Mouse (Mus musculus) ES-E14 (cell line): ENCODE data around the gene Myh7b. TPM values are rescaled to one million over a fixed set of nuclear protein-coding genes. Genes with fewer than 3 reads are reported as not detected.

Source experiments
- DNase-seq: peaks from one replicate; pipeline ENCODE4 v3.0.0-alpha.2; 2013; ENCODE audit warnings: low read depth, low spot score
- H3K27ac ChIP-seq: 2 replicates; pipeline ENCODE4 v1.5.1; 2012; ENCODE audit warnings: low read depth, mild to moderate bottlenecking, low read length, moderate library complexity, mixed read lengths; ENCODE audit not compliant: poor library complexity, insufficient read depth, severe bottlenecking
- H3K36me3 ChIP-seq: 2 replicates; pipeline ENCODE4 v1.6.1; 2012; ENCODE audit warnings: mild to moderate bottlenecking, low read length, moderate library complexity, mixed read lengths; ENCODE audit not compliant: control insufficient read depth, poor library complexity, insufficient read depth, severe bottlenecking
- H3K4me1 ChIP-seq, 2 experiments: fragments of 150-350 bp in 1 of 2; sonication (generic) in 1 of 2; 2 replicates each; pipeline ENCODE4 v1.6.1; 2012; ENCODE audit warnings: low read length in 2 of 2, mild to moderate bottlenecking in 1 of 2, mixed read lengths in 1 of 2; ENCODE audit not compliant: control insufficient read depth in 2 of 2, insufficient read depth in 2 of 2, poor library complexity in 1 of 2
- H3K4me3 ChIP-seq, 2 experiments: fragments of 150-350 bp in 1 of 2; sonication (generic) in 1 of 2; 2 replicates each; pipeline ENCODE4 v1.5.1; 2012; ENCODE audit warnings: low read length in 2 of 2, low read depth in 1 of 2, mild to moderate bottlenecking in 1 of 2, mixed read lengths in 1 of 2; ENCODE audit not compliant: insufficient read depth in 1 of 2, poor library complexity in 1 of 2, severe bottlenecking in 1 of 2
- H3K9ac ChIP-seq: 2 replicates; pipeline ENCODE4 v1.6.1; 2012; ENCODE audit warnings: low read depth, mild to moderate bottlenecking, low read length, mixed read lengths; ENCODE audit not compliant: poor library complexity, insufficient read depth, severe bottlenecking
- H3K9me3 ChIP-seq: fragments of 150-350 bp; sonication (generic); 2 replicates; pipeline ENCODE4 v1.6.1; 2012; ENCODE audit warnings: low read depth, mild to moderate bottlenecking, low read length; ENCODE audit not compliant: control insufficient read depth, insufficient read depth
- CHD2 ChIP-seq: IDR thresholded peaks from 2 replicates; pipeline ENCODE4 v1.6.1; 2014; ENCODE audit warnings: mild to moderate bottlenecking, low read depth, low read length, inconsistent platforms
- HCFC1 ChIP-seq: IDR thresholded peaks from 2 replicates; pipeline ENCODE4 v1.6.1; 2012; ENCODE audit warnings: low read length, inconsistent platforms, borderline replicate concordance; ENCODE audit not compliant: insufficient read depth
- MAFK ChIP-seq: IDR thresholded peaks from 2 replicates; pipeline ENCODE4 v1.6.1; 2014; ENCODE audit warnings: mild to moderate bottlenecking, low read depth, low read length, inconsistent platforms; ENCODE audit not compliant: insufficient read depth
- ZC3H11A ChIP-seq: IDR thresholded peaks from 2 replicates; pipeline ENCODE4 v1.6.1; 2012; ENCODE audit warnings: low read depth, mild to moderate bottlenecking, inconsistent platforms, low read length, borderline replicate concordance
- ZNF384 ChIP-seq: IDR thresholded peaks from 2 replicates; pipeline ENCODE4 v1.6.1; 2012; ENCODE audit warnings: low read depth, low read length, inconsistent platforms
- in situ Hi-C, 2 experiments: fragments of 600-800 bp; cut with MboI; formaldehyde crosslinking; loops; one replicate each; pipeline ENCODE4 v1.15.1; 2025; ENCODE audit warnings: low sequenced_read_pairs in 2 of 2, inconsistent platforms in 1 of 2; ENCODE audit not compliant: unreplicated experiment in 2 of 2
- total RNA-seq: library from RNA; depleted of rRNA; stranded (reverse); fragments of 300-350 nt; gene quantifications from 2 replicates; pipeline ENCODE4 v1.2.3, GENCODE M21; 2012

Myh7b gene
- total RNA-seq, 1 experiment, result 5.4 TPM

DNA sequence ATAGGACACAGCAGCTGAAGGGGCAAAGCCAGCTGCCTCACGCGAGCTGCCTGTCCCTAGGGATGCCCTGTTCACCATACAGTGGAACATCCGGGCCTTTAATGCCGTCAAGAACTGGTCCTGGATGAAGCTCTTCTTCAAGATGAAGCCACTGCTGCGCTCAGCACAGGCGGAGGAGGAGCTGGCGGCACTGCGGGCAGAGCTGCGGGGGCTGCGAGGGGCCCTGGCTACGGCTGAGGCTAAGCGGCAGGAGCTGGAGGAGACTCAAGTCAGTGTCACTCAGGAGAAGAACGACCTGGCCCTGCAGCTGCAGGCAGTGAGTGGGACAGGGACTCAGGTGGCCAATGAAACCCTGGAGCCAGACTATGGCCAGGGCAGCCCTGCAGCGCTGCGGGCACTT is 15.3 kb downstream of the Myh7b start:
- H3K36me3 ChIP-seq, result no peaks in the 10 kb centered on the region
- no peak for TF ChIP-seq CHD2
- TF ChIP-seq HCFC1, result no peak
- no peak for TF ChIP-seq ZNF384
- no peak for TF ChIP-seq ZC3H11A
- TF ChIP-seq MAFK, result no peak
- no peak overlapping the region for H3K9ac ChIP-seq
- DNase-seq, result no peak
- no peaks in the 10 kb centered on the region for H3K9me3 ChIP-seq
- no peak overlapping the region for H3K4me3 ChIP-seq
- peaks cover 0 to 31% of the 10 kb centered on the region in 2 experiments; a peak in 1 of 4 replicates for H3K4me1 ChIP-seq
- in situ Hi-C loops, result no loop called here
- H3K27ac ChIP-seq, result no peak overlapping the region

DNA sequence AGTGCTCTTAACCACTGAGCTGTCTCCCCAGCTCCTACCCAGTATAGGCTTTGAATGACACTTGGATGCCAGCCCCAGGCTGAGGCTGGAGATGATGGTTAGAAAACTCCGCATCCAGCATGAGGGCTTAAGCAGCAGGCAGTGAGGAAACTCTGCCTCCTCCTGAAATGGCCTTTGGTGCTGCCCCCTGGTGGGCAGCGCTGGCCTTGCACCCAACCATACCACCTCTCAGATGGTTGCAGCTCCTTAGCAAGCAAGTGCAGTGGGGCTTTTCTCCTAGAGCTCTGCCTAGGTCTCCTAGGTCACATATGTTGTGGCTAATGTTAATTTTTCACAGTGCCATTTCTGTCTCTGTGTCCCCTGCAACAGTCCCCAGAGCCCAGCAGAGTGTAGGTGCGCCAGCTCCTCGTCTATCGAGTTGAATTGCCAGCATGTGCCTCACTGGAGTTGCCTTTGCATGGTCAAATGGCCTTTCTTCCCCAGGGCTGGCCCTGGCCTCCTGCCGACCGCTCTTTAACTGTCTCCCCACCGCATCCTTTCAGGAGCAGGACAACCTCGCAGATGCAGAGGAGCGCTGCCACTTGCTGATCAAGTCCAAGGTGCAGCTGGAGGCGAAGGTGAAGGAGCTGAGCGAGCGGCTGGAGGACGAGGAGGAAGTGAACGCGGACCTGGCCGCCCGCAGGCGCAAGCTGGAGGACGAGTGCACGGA is 16.2 kb downstream of the Myh7b start:
- in situ Hi-C loops, result no loop called here
- no peaks in the 10 kb centered on the region for H3K36me3 ChIP-seq
- DNase-seq, result peak; percentile 71

DNA sequence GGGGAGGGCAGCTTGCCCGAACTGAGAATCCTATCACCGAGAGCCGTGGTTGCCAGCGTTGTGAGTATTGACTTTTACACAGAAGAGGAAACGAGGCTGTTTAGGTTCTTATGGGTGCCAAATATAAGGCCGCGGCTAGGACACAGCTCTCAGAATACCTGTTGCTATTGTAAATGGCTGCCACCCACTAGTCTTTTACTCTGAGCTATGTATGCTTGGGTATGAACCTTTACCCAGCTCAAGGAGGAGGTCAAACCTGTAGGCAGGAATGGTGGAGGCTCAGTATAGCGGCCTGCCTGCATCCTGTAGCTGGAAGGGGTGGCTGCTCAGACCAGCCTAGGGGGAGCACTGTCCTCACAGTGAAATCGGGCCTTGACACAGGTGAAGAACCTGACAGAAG is 17.1 kb downstream of the Myh7b start:
- no peak for DNase-seq
- Histone ChIP-seq H3K4me3 (peak overlapping the region in 1 of 2 experiments; percentile 20; a peak in 1 of 4 replicates), H3K36me3 (no peaks in the 10 kb centered on the region), H3K27ac (no peak overlapping the region), H3K9me3 (no peaks in the 10 kb centered on the region), H3K9ac (no peak overlapping the region), H3K4me1 (peaks cover 0 to 30% of the 10 kb centered on the region in 2 experiments; a peak in 1 of 4 replicates)
- in situ Hi-C loops, result no loop called here
- TF ChIP-seq ZC3H11A, result no peak
- TF ChIP-seq ZNF384, result no peak

More for the DNA sequence above, 16.2 kb downstream of the Myh7b start:
- H3K4me1 ChIP-seq, result peaks cover 0 to 34% of the 10 kb centered on the region in 2 experiments; a peak in 1 of 4 replicates
- no peak for TF ChIP-seq ZC3H11A
- no peak for TF ChIP-seq ZNF384
- peak overlapping the region in 1 of 2 experiments; percentile 13; a peak in 1 of 4 replicates for H3K4me3 ChIP-seq
- H3K9ac ChIP-seq, result peak overlapping the region; percentile 28; the same call in 1 of the 2 replicates
- H3K27ac ChIP-seq, result no peak overlapping the region
- H3K9me3 ChIP-seq, result no peaks in the 10 kb centered on the region

DNA sequence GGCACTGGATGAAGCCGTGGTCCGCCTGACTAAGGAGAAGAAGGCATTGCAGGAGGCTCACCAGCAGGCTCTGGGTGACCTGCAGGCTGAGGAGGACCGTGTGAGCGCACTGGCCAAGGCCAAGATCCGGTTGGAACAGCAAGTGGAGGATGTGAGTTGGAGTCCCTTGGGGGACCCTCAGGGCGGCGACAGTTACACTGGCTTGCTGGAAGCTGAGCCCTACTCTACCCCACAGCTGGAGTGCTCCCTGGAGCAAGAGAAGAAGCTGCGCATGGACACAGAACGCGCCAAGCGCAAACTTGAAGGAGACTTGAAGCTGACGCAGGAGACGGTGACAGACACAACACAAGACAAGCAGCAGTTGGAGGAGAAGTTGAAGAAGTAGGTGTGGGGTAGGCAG is 17.5 kb downstream of the Myh7b start:
- Histone ChIP-seq H3K27ac (no peak overlapping the region), H3K9ac (no peak overlapping the region)

DNA sequence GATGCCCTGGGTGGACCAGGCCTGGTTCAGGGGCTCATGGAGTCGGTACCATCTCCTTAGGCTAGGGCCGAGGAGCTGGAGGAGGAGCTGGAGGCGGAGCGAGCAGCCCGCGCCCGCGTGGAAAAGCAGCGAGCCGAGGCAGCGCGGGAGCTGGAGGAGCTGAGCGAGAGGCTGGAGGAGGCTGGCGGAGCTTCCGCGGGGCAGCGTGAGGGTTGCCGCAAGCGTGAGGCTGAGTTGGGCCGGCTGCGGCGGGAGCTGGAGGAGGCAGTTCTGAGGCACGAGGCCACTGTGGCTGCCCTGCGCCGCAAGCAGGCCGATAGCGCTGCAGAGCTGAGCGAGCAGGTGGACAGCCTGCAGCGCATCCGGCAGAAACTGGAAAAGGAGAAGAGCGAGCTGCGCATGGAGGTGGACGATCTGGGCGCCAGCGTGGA is 18.2 kb downstream of the Myh7b start:
- in situ Hi-C loops, result no loop called here
- Histone ChIP-seq H3K4me1 (peaks cover 0 to 30% of the 10 kb centered on the region in 2 experiments; a peak in 1 of 4 replicates), H3K9ac (peak overlapping the region; percentile 29; the same call in 1 of the 2 replicates), H3K4me3 (peak overlapping the region; percentile 34 to 52), H3K36me3 (peaks cover under 1% of the 10 kb centered on the region; the same call in 1 of the 2 replicates), H3K27ac (no peak overlapping the region), H3K9me3 (no peaks in the 10 kb centered on the region)
- TF ChIP-seq MAFK (no peak), CHD2 (no peak), ZC3H11A (no peak), HCFC1 (no peak), ZNF384 (no peak)
- DNase-seq, result no peak

More for the DNA sequence above, 17.5 kb downstream of the Myh7b start:
- in situ Hi-C loops, result no loop called here
- TF ChIP-seq CHD2, result no peak
- TF ChIP-seq MAFK, result no peak
- Histone ChIP-seq H3K4me3 (peak overlapping the region; percentile 20 to 34; a peak in 2 of 4 replicates), H3K4me1 (peaks cover 0 to 30% of the 10 kb centered on the region in 2 experiments; a peak in 1 of 4 replicates), H3K36me3 (no peaks in the 10 kb centered on the region), H3K9me3 (no peaks in the 10 kb centered on the region)
- DNase-seq, result no peak
